Mouse (Mus musculus): ENCODE results near the gene Idi1. TPM values are rescaled to one million over a fixed set of nuclear protein-coding genes. Genes with fewer than 3 reads are reported as not detected.
A peak's percentile ranks its signal among the peaks of the same experiment; 100 is the strongest.
"Not testable (repeated sequence)": the region's sequence is repeated elsewhere in the genome, so short reads cannot be mapped to it uniquely, and the experiment has no call there.

Idi1 gene
- polyA plus RNA-seq, 1 experiment from 2014 or later, result 68.6 TPM

GRCm38 (mm10) chr13:8886185-8886560 is 872 bp downstream of the Idi1 start:
- no peak for DNase-seq (ENCODE audit: low spot score)

GRCm38 (mm10) chr13:8888603-8889002 is 3.3 kb downstream of the Idi1 start:
- peak; percentile 56 for DNase-seq (ENCODE audit: low spot score)

DNA sequence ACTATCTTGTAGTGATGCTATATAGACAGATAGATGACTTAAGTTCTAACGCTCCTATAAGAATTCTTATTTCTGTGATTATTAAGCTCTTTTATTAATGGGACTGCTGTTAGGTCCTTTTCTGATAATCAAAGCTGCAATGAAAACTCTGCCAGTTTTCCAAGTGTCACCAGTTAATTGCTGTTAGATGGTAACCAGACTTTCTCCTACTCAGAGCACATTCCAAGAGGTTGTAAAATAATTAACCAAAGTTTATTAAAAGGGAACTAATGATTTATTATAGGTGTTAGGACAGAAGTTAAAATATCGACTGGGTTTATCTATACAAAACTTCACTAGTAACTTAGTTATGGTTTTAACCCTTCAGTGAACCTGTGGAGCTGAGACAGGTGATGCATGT is 20.7 kb downstream of the Idi1 start:
- DNase-seq (ENCODE audit: low spot score), result not testable (repeated sequence)

DNA sequence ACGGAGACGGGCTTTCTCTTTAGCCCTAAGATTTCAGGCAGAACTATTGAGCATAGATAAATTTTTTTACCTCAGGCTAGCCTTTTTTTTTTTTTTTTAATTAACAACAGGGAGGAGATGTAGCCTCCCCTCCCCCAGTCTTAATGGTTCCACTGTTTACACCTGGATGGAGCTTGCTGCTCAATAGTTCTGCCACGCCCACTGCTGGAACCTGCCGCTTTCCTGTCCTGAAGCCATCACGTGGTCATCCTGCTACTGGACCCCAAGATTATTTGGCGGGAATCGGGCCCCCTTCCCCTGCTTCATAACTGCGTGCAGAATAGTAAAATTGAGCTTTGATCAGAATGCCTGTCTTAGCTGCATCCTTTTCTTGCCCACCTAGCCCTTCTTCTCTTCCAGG is 28.6 kb downstream of the Idi1 start:
- DNase-seq (ENCODE audit: low spot score), result not testable (repeated sequence)

DNA sequence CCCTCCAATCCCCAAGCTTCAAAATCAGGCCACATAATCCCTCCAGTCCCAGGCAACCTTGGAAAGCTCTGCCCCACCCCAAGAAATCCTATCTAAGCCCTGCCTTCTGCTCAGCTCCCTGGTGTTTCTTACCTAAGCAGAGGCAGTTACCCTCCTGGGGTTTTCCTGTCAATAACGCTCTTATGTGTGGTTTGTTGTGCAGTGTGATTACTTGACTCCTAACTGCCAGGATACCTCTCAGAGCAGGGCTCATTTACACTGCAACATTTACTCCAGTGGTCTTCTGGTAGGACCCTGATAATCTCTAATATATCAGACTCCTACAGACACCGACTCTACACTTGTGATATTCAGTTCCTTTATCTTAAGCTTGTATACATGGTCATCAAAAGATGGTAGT is 48.2 kb downstream of the Idi1 start:
- DNase-seq (ENCODE audit: low spot score), result no peak

GRCm38 (mm10) chr13:8937611-8938140 is 52.4 kb downstream of the Idi1 start:
- DNase-seq (ENCODE audit: low spot score), result not testable (repeated sequence)

DNA sequence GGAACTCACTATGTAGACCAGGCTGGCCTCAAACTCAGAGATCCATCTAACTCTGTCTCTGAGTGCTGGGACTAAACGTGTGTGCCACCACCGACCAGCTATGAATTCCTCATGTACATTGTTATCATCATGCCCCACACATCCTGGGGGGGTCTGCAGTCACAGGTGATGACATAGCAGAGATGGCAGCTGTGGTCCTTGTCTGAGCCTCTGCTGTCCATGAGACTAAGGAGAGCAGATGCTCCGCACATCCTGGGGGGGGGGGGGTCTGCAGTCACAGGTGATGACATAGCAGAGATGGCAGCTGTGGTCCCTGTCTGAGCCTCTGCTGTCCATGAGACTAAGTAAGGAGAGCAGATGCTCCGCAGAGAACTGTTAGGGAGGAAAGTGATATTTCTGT is 55.8 kb downstream of the Idi1 start:
- DNase-seq (ENCODE audit: low spot score), result not testable (repeated sequence)

DNA sequence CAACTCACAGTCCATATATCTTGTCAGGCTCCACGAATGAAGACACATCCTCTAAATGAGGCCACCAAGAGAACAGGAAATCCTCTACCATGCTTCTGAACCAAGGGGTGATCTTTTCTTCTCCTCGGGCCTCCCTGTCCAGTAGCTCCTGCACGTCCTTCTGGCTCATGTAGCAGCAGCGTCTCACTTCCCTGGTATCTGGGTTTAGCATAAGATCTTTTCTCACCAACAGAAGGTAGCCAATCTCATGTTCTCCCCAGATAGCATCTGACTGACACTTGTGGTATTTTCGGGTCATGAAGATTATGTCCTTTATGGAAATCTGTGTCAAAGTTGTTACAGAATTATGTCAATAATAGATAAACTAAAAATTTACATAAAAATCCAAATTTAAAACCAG is 56.4 kb downstream of the Idi1 start:
- not testable (repeated sequence) for DNase-seq (ENCODE audit: low spot score)

Small RNA genes lying within 50 kb of the gene (microRNA-seq; reads per million reads assigned to microRNA genes)
- not detected for gene Gm22750 (ENCODE audit: borderline number of aligned reads)

Other genes with a start within 250 kb of the Idi1 start
- 26.4 and 28.3 TPM in 2 replicates for gene Wdr37, start 13.6 kb upstream of the Idi1 start, polyA plus RNA-seq (2015; fragmentation: Nextera tagmentation; extraction: Ambion mirVana)
- gene Gm9745, start 62.7 kb downstream of the Idi1 start, polyA plus RNA-seq (2015; fragmentation: Nextera tagmentation; extraction: Ambion mirVana), result 0.46 TPM in 1 of 2 replicates, not detected in the other
- 0.73 and 0.88 TPM in 2 replicates for gene Idi2, start 67.4 kb downstream of the Idi1 start, polyA plus RNA-seq (2015; fragmentation: Nextera tagmentation; extraction: Ambion mirVana)
- gene Gtpbp4, start 110.6 kb downstream of the Idi1 start, polyA plus RNA-seq (2015; fragmentation: Nextera tagmentation; extraction: Ambion mirVana), result 89.1 and 93.2 TPM in 2 replicates
- 31.1 and 33.2 TPM in 2 replicates for gene Larp4b, start 208.4 kb downstream of the Idi1 start, polyA plus RNA-seq (2015; fragmentation: Nextera tagmentation; extraction: Ambion mirVana)